Mouse (Mus musculus): ENCODE measurements around the gene Zscan18.
"Not testable (repeated sequence)": the region's sequence is repeated elsewhere in the genome, so short reads cannot be mapped to it uniquely, and the experiment has no call there.

The Zscan18 gene

GRCm38 (mm10) chr7:12802866-12803726 lies at the start of gene Zscan18:
Zscan18 (minus strand) TSS chr7:12803635.
- peak; percentile 89 to 90 for DNase-seq

- no peak for DNase-seq
These were observed 32.3 kb upstream of the Zscan18 start for GRCm38 (mm10) chr7:12835779-12836178.

DNA sequence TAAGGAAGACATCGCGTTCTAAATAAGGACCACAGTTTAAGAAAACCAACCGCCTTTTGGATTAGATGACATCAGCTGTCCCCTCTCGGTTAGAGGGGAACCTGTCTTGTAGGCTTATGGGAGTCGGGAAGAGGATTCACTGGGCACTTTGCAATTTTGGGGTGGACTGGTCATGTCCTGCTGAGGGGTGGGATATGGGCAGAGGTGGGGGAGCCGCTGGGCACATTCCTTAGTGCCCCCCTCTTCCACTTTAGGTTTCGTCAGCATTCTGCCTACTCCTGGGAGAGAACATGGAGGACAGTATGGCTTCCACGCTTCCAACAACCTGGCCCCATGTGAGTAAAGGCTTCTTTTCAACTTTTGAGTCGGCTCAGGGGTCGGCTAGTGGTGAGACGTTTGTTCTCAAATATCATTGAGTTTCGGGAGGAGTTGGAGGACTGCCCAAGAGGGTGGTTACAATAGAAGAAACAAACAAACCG lies 31.8 kb upstream of the Zscan18 start:
- peak; percentile 45 to 55 for DNase-seq

DNA sequence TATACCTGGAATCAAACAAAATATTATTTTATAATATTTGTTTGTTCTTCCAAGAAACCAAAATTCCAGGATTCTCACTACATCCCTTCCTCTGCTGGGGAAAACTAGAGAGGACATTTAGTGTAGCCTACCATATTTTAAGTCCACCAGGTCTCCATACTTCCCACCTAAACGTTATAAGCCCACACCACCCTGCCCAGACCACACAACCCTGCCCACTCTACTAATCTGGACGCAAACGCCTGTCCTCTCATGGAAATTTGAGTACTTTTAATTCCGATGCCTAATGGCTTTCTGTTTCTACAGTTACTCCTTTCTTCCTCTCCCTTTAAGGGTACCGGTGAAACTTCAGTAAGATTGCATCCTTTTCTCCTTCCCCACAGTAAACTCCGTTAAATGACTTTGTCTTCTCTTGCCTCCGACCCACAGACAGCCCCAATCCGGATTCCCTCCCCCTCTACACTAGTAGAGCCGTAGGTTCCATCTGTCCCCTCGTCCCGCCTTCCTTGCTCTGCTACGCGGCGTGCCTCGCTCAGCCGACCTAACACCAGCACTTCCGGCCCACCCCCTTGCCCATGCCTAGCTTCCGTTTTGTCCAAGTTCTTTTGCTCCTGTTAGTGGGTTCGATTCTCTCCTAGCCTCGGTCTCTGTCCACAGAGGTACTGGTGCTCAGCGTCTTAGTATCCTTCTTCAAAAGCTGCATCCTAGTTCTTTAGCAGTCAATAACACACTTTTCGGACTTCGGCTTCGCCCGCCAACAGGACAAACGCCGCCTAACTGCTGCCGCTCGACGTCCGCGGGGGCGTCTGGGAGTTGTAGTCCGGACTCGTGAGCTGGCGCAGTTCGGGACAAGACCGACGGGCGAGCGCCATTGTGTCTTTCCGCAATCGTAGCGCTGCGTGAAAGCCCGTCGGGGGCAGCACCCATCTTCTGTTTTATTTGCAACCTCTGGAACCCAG lies 31.0 kb upstream of the Zscan18 start, which contains the start of gene Zfp110:
Zfp110 (plus strand) TSS at position 600 of the 959 bp plus-strand sequence.
- DNase-seq = peak; percentile 87 to 91

DNA sequence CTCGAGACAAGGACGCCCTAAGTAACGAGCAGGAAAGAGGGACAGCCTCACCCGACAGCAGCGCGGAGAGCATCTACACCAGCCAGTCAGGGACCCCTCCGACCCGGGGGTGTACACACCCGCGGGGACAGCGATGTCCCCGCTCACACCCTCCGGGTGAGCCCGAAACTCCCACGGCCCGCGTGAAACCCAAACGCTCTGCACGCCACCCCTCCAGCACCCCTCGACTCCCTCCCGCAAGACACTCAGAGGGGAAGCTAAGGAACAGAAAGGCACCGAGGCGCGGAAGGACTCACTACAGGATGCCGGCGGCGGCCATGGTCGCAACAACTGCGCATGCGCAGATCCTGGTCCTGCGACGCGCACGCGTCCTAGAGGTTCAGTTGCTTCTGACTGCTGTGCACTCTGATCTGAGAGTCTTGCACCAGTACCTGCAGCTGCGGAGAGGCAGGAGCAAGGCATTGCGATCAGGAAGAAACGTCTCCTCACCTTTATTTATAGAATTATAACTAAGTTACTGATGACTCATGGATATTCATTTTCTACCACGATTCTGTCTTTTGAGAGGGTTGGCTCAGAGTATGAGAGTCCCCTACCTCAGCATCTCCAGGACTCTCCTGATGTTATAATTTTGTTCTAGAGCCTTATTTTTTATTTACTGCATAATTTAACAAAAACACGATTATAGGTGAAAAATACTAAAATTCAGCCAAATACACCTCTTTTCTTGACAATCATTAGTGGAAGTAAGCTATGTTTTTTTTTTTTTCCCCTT lies 15.3 kb upstream of the Zscan18 start, which contains the start of gene Zfp329:
Zfp329 (minus strand) TSS at position 338 of the 775 bp plus-strand sequence.
- DNase-seq = peak; percentile 95

DNA sequence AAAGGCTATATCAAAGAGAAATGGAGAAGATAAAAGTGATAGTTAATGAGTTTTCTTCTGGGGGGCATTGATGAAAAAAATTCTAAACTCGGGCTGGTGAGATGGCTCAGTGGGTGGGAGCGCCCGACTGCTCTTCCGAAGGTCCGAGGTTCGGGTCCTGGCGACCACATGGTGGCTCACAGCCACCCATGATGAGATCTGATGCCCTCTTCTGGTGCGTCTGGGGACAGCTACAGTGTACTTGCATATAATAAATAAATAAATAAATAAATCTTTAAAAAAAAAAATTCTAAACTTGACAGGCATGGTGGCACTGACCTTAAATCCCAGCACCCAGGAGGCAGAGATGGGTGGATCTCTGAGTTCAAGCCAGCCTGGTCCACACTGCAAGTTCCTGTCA lies 12.1 kb upstream of the Zscan18 start:
- DNase-seq = peak in 1 of 2 experiments; percentile 29

GRCm38 (mm10) chr7:12803727-12804071 lies 264 bp upstream of the Zscan18 start:
- no peak for DNase-seq

- DNase-seq = no peak
These were observed 3.9 kb downstream of the Zscan18 start for GRCm38 (mm10) chr7:12799554-12799953.

- no peak for DNase-seq
These were observed 5.5 kb downstream of the Zscan18 start for GRCm38 (mm10) chr7:12797971-12798370.

DNA sequence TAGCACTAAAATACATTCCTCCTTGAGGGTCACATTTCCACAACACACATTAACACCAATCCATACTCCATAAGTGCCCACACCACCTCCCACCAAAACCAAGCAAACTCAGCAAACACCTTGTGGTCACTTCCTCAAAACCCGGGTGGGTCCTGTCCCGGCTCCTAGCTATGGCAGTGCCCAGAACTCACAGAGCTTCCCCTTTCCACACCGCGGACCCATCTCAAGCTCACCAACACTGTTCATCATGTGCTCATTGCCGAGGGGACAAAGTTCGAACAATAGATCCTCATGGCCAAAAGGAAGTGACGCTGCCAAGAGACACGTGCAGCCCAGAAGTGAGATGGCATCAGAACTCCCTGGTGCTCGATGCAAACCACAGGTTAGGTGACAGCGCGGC lies 10.8 kb downstream of the Zscan18 start:
- not testable (repeated sequence) for DNase-seq

- DNase-seq = peak; percentile 15 to 24
These were observed 15.4 kb downstream of the Zscan18 start for GRCm38 (mm10) chr7:12788025-12788424.

GRCm38 (mm10) chr7:12787333-12787732 lies 16.1 kb downstream of the Zscan18 start:
- DNase-seq = peak in 1 of 2 experiments; percentile 14

DNA sequence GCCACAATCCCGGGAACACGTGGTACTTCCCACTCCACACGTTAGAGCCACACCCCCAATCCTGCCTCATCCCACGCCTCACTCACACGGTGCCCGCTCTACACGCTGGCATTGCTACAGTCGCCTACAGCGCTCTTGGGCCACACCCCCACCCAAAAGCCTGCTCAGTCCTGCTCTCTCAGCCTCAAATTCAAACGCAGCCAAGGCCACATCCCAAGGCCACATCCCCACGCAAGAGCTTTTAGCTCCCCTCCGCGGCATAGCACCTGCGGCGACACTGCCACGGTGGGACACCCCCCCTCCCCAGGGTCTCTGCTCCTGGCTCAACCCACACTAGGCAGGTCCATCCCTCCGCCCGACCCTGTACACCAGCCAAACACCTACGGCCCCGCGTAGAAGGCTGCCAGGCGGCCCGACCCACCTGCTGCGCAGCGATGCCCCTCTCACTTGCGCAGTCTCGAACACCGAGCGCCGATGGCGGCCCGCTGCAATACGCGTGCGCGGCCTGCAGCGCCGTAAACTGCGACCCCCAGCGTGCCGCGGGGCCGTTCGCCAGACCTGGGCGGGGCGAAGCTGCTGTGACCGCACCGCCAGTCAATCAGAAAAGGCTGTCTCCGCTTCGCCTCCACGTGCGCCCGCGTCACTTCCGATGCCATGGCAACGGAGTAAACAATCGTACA lies 23.1 kb downstream of the Zscan18 start:
- peak; percentile 98 for DNase-seq

GRCm38 (mm10) chr7:12779782-12780150 lies 23.7 kb downstream of the Zscan18 start:
- DNase-seq = no peak

DNA sequence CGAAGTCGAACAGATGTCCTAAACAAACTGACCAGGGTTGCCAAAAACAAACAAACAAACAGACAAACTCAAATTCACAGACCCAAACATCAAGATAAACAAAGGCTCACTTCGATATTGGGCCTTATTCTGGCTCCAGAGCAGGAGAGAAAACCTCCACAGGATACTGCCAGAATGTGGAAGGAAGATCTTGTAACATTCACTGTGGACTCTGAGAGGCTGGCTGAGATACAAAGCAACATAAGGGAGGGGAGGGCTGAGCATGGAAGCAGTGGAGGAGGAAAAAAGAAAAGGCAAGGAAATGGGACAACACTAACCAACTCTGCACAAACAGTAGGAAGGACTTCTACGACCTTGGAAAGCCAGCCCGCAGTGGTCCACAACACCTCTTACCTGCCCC lies 24.3 kb downstream of the Zscan18 start:
- DNase-seq = peak; percentile 12 to 33

- peak; percentile 89 to 90 for DNase-seq
These were observed 28.8 kb downstream of the Zscan18 start for GRCm38 (mm10) chr7:12774606-12775005.

GRCm38 (mm10) chr7:12774111-12774510 lies 29.3 kb downstream of the Zscan18 start:
- peak; percentile 47 to 64 for DNase-seq

DNA sequence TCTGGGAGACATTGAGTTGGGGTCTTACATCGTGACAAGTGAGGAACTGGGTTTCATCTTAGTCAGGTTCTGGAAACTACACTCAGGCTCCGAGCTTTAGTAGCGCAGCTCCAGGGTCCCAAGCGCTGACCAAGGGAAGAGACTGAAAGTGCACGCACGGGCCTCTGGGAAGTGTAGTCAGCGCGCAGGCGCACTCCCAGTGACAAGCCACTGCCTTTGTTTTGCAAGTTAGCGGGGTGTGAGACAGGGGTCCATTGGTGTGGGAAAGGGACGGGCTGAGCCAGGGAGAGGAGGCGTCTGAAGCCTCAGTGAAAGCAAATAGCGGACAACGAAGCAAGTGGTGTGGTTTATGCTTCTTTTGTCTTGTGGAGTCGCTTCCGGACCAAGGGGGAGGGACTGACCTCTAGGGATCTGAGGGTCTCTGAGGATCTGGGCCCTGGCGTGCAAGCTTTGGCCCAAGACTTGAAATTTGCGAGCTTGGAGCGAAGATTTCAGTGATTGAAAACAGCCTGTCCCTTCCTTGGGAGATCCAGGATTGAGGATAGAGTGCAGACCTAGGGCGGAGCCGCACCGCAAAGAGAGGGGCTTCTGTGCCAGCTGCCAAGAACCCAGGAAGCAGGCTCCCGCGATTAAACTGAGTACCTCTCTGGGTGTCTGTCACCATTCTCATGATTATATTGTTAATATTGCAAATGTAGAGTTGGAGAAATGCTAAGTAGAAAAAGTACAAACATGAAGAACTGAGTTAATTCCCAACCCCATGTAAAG lies 53.8 kb downstream of the Zscan18 start:
- peak; percentile 5 to 14 for DNase-seq

DNA sequence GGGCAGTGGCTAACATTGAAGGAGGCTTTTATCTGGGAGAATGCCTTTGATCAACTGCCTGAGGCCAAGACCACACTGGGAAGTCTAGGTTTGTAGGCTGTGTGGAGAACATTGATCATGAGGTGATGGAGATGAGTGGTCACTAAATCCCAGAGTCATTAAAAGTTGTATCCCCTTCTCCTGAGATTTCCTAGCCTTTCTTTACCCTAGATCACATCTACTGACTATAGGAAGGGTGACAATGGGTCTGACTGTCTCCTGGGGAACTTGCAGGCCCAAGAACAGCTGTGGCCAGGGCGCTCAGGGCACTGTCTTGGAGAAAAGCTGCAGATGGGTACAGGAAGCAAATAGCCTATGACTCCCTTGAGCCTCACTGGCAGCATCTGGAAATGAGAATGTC lies 68.5 kb downstream of the Zscan18 start, which contains the start of gene Vmn2r56:
Vmn2r56 (minus strand) TSS at position 101 of the 400 bp plus-strand sequence.
- no peak for DNase-seq
